Mouse (Mus musculus) effector memory CD4-positive, alpha-beta T cell, adult 7 months (primary cell): ENCODE data around the gene Trim61. TPM values are rescaled to one million over a fixed set of nuclear protein-coding genes. Genes with fewer than 3 reads are reported as not detected.

Experiments used
- polyA plus RNA-seq: library from polyadenylated mRNA; unstranded; fragments of 100-300 nt; shearing (Covaris generic); gene quantifications from one replicate; pipeline ENCODE4 v1.2.1, GENCODE M21; 2017

Gene Trim61
- polyA plus RNA-seq: not detected

GRCm38 (mm10) chr8:65018423-65018822 is at the start of gene Trim61, which contains the start of gene Trim60:
Gene Trim61, minus strand, starts transcription at chr8:65018523.
Gene Trim60, minus strand, starts transcription at chr8:65018584.

GRCm38 (mm10) chr8:65037117-65037533 is 18.8 kb upstream of the Trim61 start, which contains the start of gene Apela:
Gene Apela, minus strand, starts transcription at chr8:65037336.

GRCm38 (mm10) chr8:64987731-64988130 is 30.6 kb downstream of the Trim61 start, which contains the start of gene Trim75:
Gene Trim75, minus strand, starts transcription at chr8:64987831.

Other genes with a start within 250 kb of the Trim61 start
- gene Klhl2, start 168.5 kb downstream of the Trim61 start, polyA plus RNA-seq: 21.2 TPM
- 81.1 TPM for gene Tmem192, start 71.3 kb downstream of the Trim61 start, polyA plus RNA-seq
- gene Trim75, start 30.7 kb downstream of the Trim61 start, polyA plus RNA-seq: 1.5 TPM
- not detected for gene Trim60, start 61 bp upstream of the Trim61 start, polyA plus RNA-seq
- not detected for gene Apela, start 18.8 kb upstream of the Trim61 start, polyA plus RNA-seq
- not detected for gene Gm10663, start 56.5 kb upstream of the Trim61 start, polyA plus RNA-seq
- 0.26 TPM for gene BC030870, start 111.0 kb upstream of the Trim61 start, polyA plus RNA-seq